Mouse (Mus musculus): ENCODE data around the gene Polr2m. TPM values are rescaled to one million over a fixed set of nuclear protein-coding genes. Genes with fewer than 3 reads are reported as not detected.
"Not testable (repeated sequence)": the region's sequence is repeated elsewhere in the genome, so short reads cannot be mapped to it uniquely, and the experiment has no call there.

Gene Polr2m
- polyA plus RNA-seq, 1 experiment from 2014 or later, result 528 TPM

- Histone ChIP-seq H3K4me1 (replicated peaks) (peaks cover 20% of the 10 kb centered on the region), H3K9me3 (no peaks in the 10 kb centered on the region), H3K4me3 (no peak overlapping the region), H3K27ac (peak overlapping the region; percentile 45; the same call in 1 of the 2 replicates), H3K36me3 (no peaks in the 10 kb centered on the region), H3K27me3 (ENCODE audit: insufficient read depth, poor library complexity, severe bottlenecking) (peaks cover 7% of the 10 kb centered on the region; the same call in 1 of the 2 replicates)
- no peak for DNase-seq (ENCODE audit: low spot score)
- WGBS, result 85% methylated on average over 15 of the region's 15 CpGs
These were observed 6.7 kb upstream of the Polr2m start for GRCm38 (mm10) chr9:71492296-71493025.

GRCm38 (mm10) chr9:71490076-71490475, 4.3 kb upstream of the Polr2m start:
- no peak overlapping the region for H3K4me3 ChIP-seq
- H3K36me3 ChIP-seq, result no peaks in the 10 kb centered on the region
- peaks cover 20% of the 10 kb centered on the region for H3K4me1 ChIP-seq (replicated peaks)
- H3K27me3 ChIP-seq (ENCODE audit: insufficient read depth, poor library complexity, severe bottlenecking), result peaks cover 7% of the 10 kb centered on the region; the same call in 1 of the 2 replicates
- H3K9me3 ChIP-seq, result no peaks in the 10 kb centered on the region
- H3K27ac ChIP-seq, result peak overlapping the region; percentile 80
- DNase-seq (ENCODE audit: low spot score), result no peak
- WGBS, result 36% methylated on average over 3 of the region's 3 CpGs

GRCm38 (mm10) chr9:71486127-71486526, 392 bp upstream of the Polr2m start:
- Histone ChIP-seq H3K27ac (peak overlapping the region; percentile 100), H3K9me3 (no peaks in the 10 kb centered on the region), H3K36me3 (peaks cover 30% of the 10 kb centered on the region), H3K4me3 (peak overlapping the region; percentile 97), H3K27me3 (ENCODE audit: insufficient read depth, poor library complexity, severe bottlenecking) (peaks cover 7% of the 10 kb centered on the region; the same call in 1 of the 2 replicates), H3K4me1 (replicated peaks) (peaks cover 25% of the 10 kb centered on the region)
- DNase-seq (ENCODE audit: low spot score), result no peak
- WGBS, result 45% methylated on average over 7 of the region's 7 CpGs

- 3% methylated on average over 14 of the region's 14 CpGs for WGBS
- Histone ChIP-seq H3K4me1 (replicated peaks) (peaks cover 19% of the 10 kb centered on the region), H3K27me3 (ENCODE audit: insufficient read depth, poor library complexity, severe bottlenecking) (peaks cover 7% of the 10 kb centered on the region; the same call in 1 of the 2 replicates), H3K36me3 (peaks cover 42% of the 10 kb centered on the region), H3K9me3 (no peaks in the 10 kb centered on the region), H3K4me3 (peak overlapping the region; percentile 97), H3K27ac (peak overlapping the region; percentile 100)
- DNase-seq (ENCODE audit: low spot score), result no peak
These were observed 762 bp downstream of the Polr2m start for GRCm38 (mm10) chr9:71484871-71485474.

- not testable (repeated sequence) for H3K27ac ChIP-seq; DNase-seq (ENCODE audit: low spot score); H3K27me3 ChIP-seq (ENCODE audit: insufficient read depth, poor library complexity, severe bottlenecking); H3K9me3 ChIP-seq
- peaks cover 13% of the 10 kb centered on the region for H3K4me1 ChIP-seq (replicated peaks)
- WGBS, result 92% methylated on average over 7 of the region's 7 CpGs
- H3K36me3 ChIP-seq, result peaks cover 53% of the 10 kb centered on the region
- H3K4me3 ChIP-seq, result peak overlapping the region; percentile 97
These were observed 1.9 kb downstream of the Polr2m start for GRCm38 (mm10) chr9:71483872-71484271.

- Histone ChIP-seq H3K36me3 (peaks cover 89% of the 10 kb centered on the region), H3K9me3 (peaks cover 7% of the 10 kb centered on the region; the same call in 1 of the 2 replicates), H3K4me3 (no peak overlapping the region), H3K4me1 (replicated peaks) (peaks cover 10% of the 10 kb centered on the region), H3K27me3 (ENCODE audit: insufficient read depth, poor library complexity, severe bottlenecking) (no peaks in the 10 kb centered on the region), H3K27ac (no peak overlapping the region)
- WGBS, result 95% methylated on average over 2 of the region's 2 CpGs
- DNase-seq (ENCODE audit: low spot score), result no peak
These were observed 5.4 kb downstream of the Polr2m start for GRCm38 (mm10) chr9:71480305-71480704.

GRCm38 (mm10) chr9:71479413-71479812, 6.3 kb downstream of the Polr2m start:
- 97% methylated on average over 9 of the region's 9 CpGs for WGBS
- peaks cover 98% of the 10 kb centered on the region for H3K36me3 ChIP-seq
- H3K4me3 ChIP-seq, result no peak overlapping the region
- no peak for DNase-seq (ENCODE audit: low spot score)
- peaks cover 6% of the 10 kb centered on the region for H3K4me1 ChIP-seq (replicated peaks)
- peaks cover 7% of the 10 kb centered on the region; the same call in 1 of the 2 replicates for H3K9me3 ChIP-seq
- no peak overlapping the region for H3K27ac ChIP-seq
- H3K27me3 ChIP-seq (ENCODE audit: insufficient read depth, poor library complexity, severe bottlenecking), result no peaks in the 10 kb centered on the region

GRCm38 (mm10) chr9:71478596-71478995, 7.1 kb downstream of the Polr2m start:
- Histone ChIP-seq H3K27ac (no peak overlapping the region), H3K4me3 (no peak overlapping the region), H3K4me1 (replicated peaks) (no peaks in the 10 kb centered on the region), H3K9me3 (peaks cover 7% of the 10 kb centered on the region; the same call in 1 of the 2 replicates), H3K27me3 (ENCODE audit: insufficient read depth, poor library complexity, severe bottlenecking) (no peaks in the 10 kb centered on the region), H3K36me3 (peaks cover 99% of the 10 kb centered on the region)
- DNase-seq (ENCODE audit: low spot score), result no peak
- 93% methylated on average over 7 of the region's 7 CpGs for WGBS

- H3K27me3 ChIP-seq (ENCODE audit: insufficient read depth, poor library complexity, severe bottlenecking), result no peaks in the 10 kb centered on the region
- H3K27ac ChIP-seq, result no peak overlapping the region
- peaks cover 85% of the 10 kb centered on the region for H3K36me3 ChIP-seq
- DNase-seq (ENCODE audit: low spot score), result no peak
- H3K4me3 ChIP-seq, result no peak overlapping the region
- peaks cover 7% of the 10 kb centered on the region; the same call in 1 of the 2 replicates for H3K9me3 ChIP-seq
- no peaks in the 10 kb centered on the region for H3K4me1 ChIP-seq (replicated peaks)
- WGBS, result 97% methylated on average over 3 of the region's 3 CpGs
These were observed 9.1 kb downstream of the Polr2m start for GRCm38 (mm10) chr9:71476601-71477000.

- DNase-seq (ENCODE audit: low spot score), result no peak
- Histone ChIP-seq H3K4me1 (replicated peaks) (no peaks in the 10 kb centered on the region), H3K27me3 (ENCODE audit: insufficient read depth, poor library complexity, severe bottlenecking) (no peaks in the 10 kb centered on the region), H3K9me3 (peaks cover 7% of the 10 kb centered on the region; the same call in 1 of the 2 replicates), H3K27ac (no peak overlapping the region), H3K36me3 (peaks cover 74% of the 10 kb centered on the region), H3K4me3 (no peak overlapping the region)
- WGBS, result 93% methylated on average over 4 of the region's 4 CpGs
These were observed 10.2 kb downstream of the Polr2m start for GRCm38 (mm10) chr9:71475536-71475935.

GRCm38 (mm10) chr9:71467434-71467833, 18.3 kb downstream of the Polr2m start:
- 83% methylated on average over 4 of the region's 4 CpGs for WGBS
- DNase-seq (ENCODE audit: low spot score), result no peak
- H3K36me3 ChIP-seq, result no peaks in the 10 kb centered on the region
- no peak overlapping the region for H3K27ac ChIP-seq
- no peaks in the 10 kb centered on the region for H3K4me1 ChIP-seq (replicated peaks)
- H3K27me3 ChIP-seq (ENCODE audit: insufficient read depth, poor library complexity, severe bottlenecking), result no peaks in the 10 kb centered on the region
- H3K4me3 ChIP-seq, result no peak overlapping the region
- no peaks in the 10 kb centered on the region for H3K9me3 ChIP-seq

- no peak overlapping the region for H3K4me3 ChIP-seq
- no peaks in the 10 kb centered on the region for H3K36me3 ChIP-seq
- no peaks in the 10 kb centered on the region for H3K27me3 ChIP-seq (ENCODE audit: insufficient read depth, poor library complexity, severe bottlenecking)
- WGBS, result 84% methylated on average over 3 of the region's 3 CpGs
- no peak overlapping the region for H3K27ac ChIP-seq
- H3K9me3 ChIP-seq, result no peaks in the 10 kb centered on the region
- peak; percentile 46 for DNase-seq (ENCODE audit: low spot score)
- H3K4me1 ChIP-seq (replicated peaks), result no peaks in the 10 kb centered on the region
These were observed 19.6 kb downstream of the Polr2m start for GRCm38 (mm10) chr9:71466111-71466510.

- H3K27ac ChIP-seq, result no peak overlapping the region
- no peaks in the 10 kb centered on the region for H3K4me1 ChIP-seq (replicated peaks)
- H3K36me3 ChIP-seq, result no peaks in the 10 kb centered on the region
- no peak overlapping the region for H3K4me3 ChIP-seq
- H3K9me3 ChIP-seq, result no peaks in the 10 kb centered on the region
- 83% methylated on average over 13 of the region's 13 CpGs for WGBS
- DNase-seq (ENCODE audit: low spot score), result no peak
- H3K27me3 ChIP-seq (ENCODE audit: insufficient read depth, poor library complexity, severe bottlenecking), result no peaks in the 10 kb centered on the region
These were observed 22.6 kb downstream of the Polr2m start for GRCm38 (mm10) chr9:71463072-71463667.
